Comparison of ENCODE assay signal across 11 mouse cellular contexts in genomic region chr2:154465914-154466335, GRCm38 (mm10). TPM values are rescaled to one million over a fixed set of nuclear protein-coding genes. Genes with fewer than 3 reads are reported as not detected.
DNase-seq lines count a peak whose midpoint lies in the region; ATAC-seq and TF ChIP-seq lines count a peak whose summit lies in the region.
"Had no signal": no experiment of that assay in that cellular context is flagged by ENCODE, and none has a peak within 500 bp of the region (broad histone marks: within the 10 kb centered on the region; RNA-seq: fewer than 3 reads in every experiment).

No protein-coding gene starts in this region.

- H3K27me3 ChIP-seq in neural tube, embryonic 15.5 days (replicated peaks), result no peaks in the 10 kb centered on the region
- H3K27me3 ChIP-seq in hindbrain, embryonic 10.5 days (ENCODE audit: insufficient read depth, poor library complexity, severe bottlenecking), result no peaks in the 10 kb centered on the region
- no peaks in the 10 kb centered on the region for H3K27me3 ChIP-seq in midbrain, postnatal 0 days (ENCODE audit: insufficient read depth, low read length)
- H3K27me3 ChIP-seq: liver, embryonic 13.5 days had no signal

- peaks cover 8% of the 10 kb centered on the region for H3K4me1 ChIP-seq in neural tube, embryonic 15.5 days
- H3K4me1 ChIP-seq in hindbrain, embryonic 10.5 days (replicated peaks), result peaks cover 34% of the 10 kb centered on the region
- no peaks in the 10 kb centered on the region for H3K4me1 ChIP-seq in midbrain, postnatal 0 days (ENCODE audit: insufficient read depth, low read length)

- no peak for ATAC-seq in neural tube, embryonic 15.5 days (ENCODE audit: low FRiP score)
- no peak for ATAC-seq in midbrain, postnatal 0 days (ENCODE audit: low FRiP score)
- no peak for ATAC-seq in inflammation-experienced regulatory T-cells, adult 6 months

- no peak overlapping the region for H3K4me3 ChIP-seq in neural tube, embryonic 15.5 days (replicated peaks)
- no peak overlapping the region for H3K4me3 ChIP-seq in hindbrain, embryonic 10.5 days
- H3K4me3 ChIP-seq in midbrain, postnatal 0 days (ENCODE audit: low read depth, low read length), result no peak overlapping the region
- H3K4me3 ChIP-seq: liver, embryonic 13.5 days had no signal

- peak; percentile 45 for DNase-seq in neural tube, embryonic 10.5 days (ENCODE audit: extremely low spot score, low spot score)
- DNase-seq in hindbrain, embryonic 10.5 days (ENCODE audit: low spot score), result peak; percentile 65
- peak; percentile 42 for DNase-seq in midbrain, postnatal 0 days (ENCODE audit: low spot score)
- DNase-seq in gastrocnemius, adult 18-20 months (ENCODE audit: low spot score), result no peak
- no peak for DNase-seq in right cerebral cortex, postnatal 25 days
- DNase-seq in left cerebral cortex, adult 18-20 months (ENCODE audit: low spot score in 2 of 2), result no peak
- DNase-seq: adrenal gland, adult 8-10 months; cerebellum, adult 9-10 months; liver, embryonic 13.5 days had no signal

- H3K4me2 ChIP-seq in neural tube, embryonic 15.5 days, result no peak overlapping the region
- no peak overlapping the region for H3K4me2 ChIP-seq in midbrain, postnatal 0 days (ENCODE audit: low read depth, low read length, poor library complexity, severe bottlenecking)
- H3K4me2 ChIP-seq: liver, embryonic 13.5 days had no signal

- no peaks in the 10 kb centered on the region for H3K36me3 ChIP-seq in neural tube, embryonic 15.5 days
- peaks cover 18% of the 10 kb centered on the region for H3K36me3 ChIP-seq in hindbrain, embryonic 10.5 days
- no peaks in the 10 kb centered on the region for H3K36me3 ChIP-seq in midbrain, postnatal 0 days (ENCODE audit: insufficient read depth, low read length)
- H3K36me3 ChIP-seq: liver, embryonic 13.5 days had no signal

- WGBS in neural tube, embryonic 15.5 days, result 42% methylated on average over 1 of the region's 1 CpGs
- 60% methylated on average over 1 of the region's 1 CpGs for WGBS in hindbrain, embryonic 10.5 days
- WGBS in midbrain, postnatal 0 days, result 25% methylated on average over 1 of the region's 1 CpGs

- H3K9ac ChIP-seq in neural tube, embryonic 15.5 days (replicated peaks), result no peak overlapping the region
- no peak overlapping the region for H3K9ac ChIP-seq in midbrain, postnatal 0 days (replicated peaks; ENCODE audit: low read length, poor library complexity, severe bottlenecking)
- H3K9ac ChIP-seq: liver, embryonic 13.5 days had no signal

- no peak overlapping the region for H3K27ac ChIP-seq in neural tube, embryonic 15.5 days (replicated peaks)
- peak overlapping the region; percentile 72; the same call in 1 of the 2 replicates for H3K27ac ChIP-seq in hindbrain, embryonic 10.5 days
- no peak overlapping the region for H3K27ac ChIP-seq in midbrain, postnatal 0 days (ENCODE audit: low read depth, low read length)
- H3K27ac ChIP-seq: liver, embryonic 13.5 days had no signal

- no peak for TF ChIP-seq CTCF in midbrain, postnatal 0 days (IDR thresholded peaks at IDR 0.05)

- no peaks in the 10 kb centered on the region for H3K9me3 ChIP-seq in neural tube, embryonic 15.5 days (replicated peaks)
- H3K9me3 ChIP-seq in hindbrain, embryonic 10.5 days, result no peaks in the 10 kb centered on the region
- H3K9me3 ChIP-seq in midbrain, postnatal 0 days (ENCODE audit: low read length), result no peaks in the 10 kb centered on the region
- H3K9me3 ChIP-seq: liver, embryonic 13.5 days had no signal

RNA-seq across cellular contexts. Expression of gene Cbfa2t2, which starts 29.6 kb away (rescaled TPM):
- polyA plus RNA-seq in neural tube, embryonic 15.5 days (2015; fragmentation: Nextera tagmentation; extraction: Ambion mirVana), result 35.3 and 36.1 TPM in 2 replicates
- 79.1 and 84.9 TPM in 2 replicates for polyA plus RNA-seq in hindbrain, embryonic 10.5 days (2016; fragmentation: Nextera tagmentation; extraction: Ambion mirVana)
- 53.2 and 57.8 TPM in 2 replicates for total RNA-seq in midbrain, postnatal 0 days (2014; rRNA removed)
- 30.0 and 31.3 TPM in 2 replicates for polyA plus RNA-seq in midbrain, postnatal 0 days (2015; fragmentation: Nextera tagmentation; extraction: Ambion mirVana)
- 10 to 100 TPM; 14.8 to 19.4 TPM for total RNA-seq in gastrocnemius, adult 18-20 months (2021)
- polyA plus RNA-seq in inflammation-experienced regulatory T-cells, adult 6 months (2017; shearing (Covaris generic)), result 10 to 100 TPM; 18.9 to 26.6 (median 25.6) TPM
- 10 to 100 TPM; 46.1 to 57.0 TPM for total RNA-seq in left cerebral cortex, adult 18-20 months (2021)

RNA-seq across cellular contexts. Expression of gene Snta1, which starts 58.0 kb away (rescaled TPM):
- 12.1 and 12.7 TPM in 2 replicates for polyA plus RNA-seq in neural tube, embryonic 15.5 days (2015; fragmentation: Nextera tagmentation; extraction: Ambion mirVana)
- polyA plus RNA-seq in hindbrain, embryonic 10.5 days (2016; fragmentation: Nextera tagmentation; extraction: Ambion mirVana), result 5.3 and 7.9 TPM in 2 replicates
- total RNA-seq in midbrain, postnatal 0 days (2014; rRNA removed), result 28.0 and 32.0 TPM in 2 replicates
- polyA plus RNA-seq in midbrain, postnatal 0 days (2015; fragmentation: Nextera tagmentation; extraction: Ambion mirVana), result 15.4 and 15.8 TPM in 2 replicates
- total RNA-seq in gastrocnemius, adult 18-20 months (2021), result 100 to 1,000 TPM; 180 to 200 TPM
- not detected for polyA plus RNA-seq in inflammation-experienced regulatory T-cells, adult 6 months (2017; shearing (Covaris generic))
- 10 to 100 TPM; 34.4 to 36.6 TPM for total RNA-seq in left cerebral cortex, adult 18-20 months (2021)

Comparison
In these comparisons a context has a peak if more than half of its experiments do, and no peak if none do; other contexts are left out.
1. DNase-seq: peak in neural tube, embryonic 10.5 days (single experiment), hindbrain, embryonic 10.5 days (single experiment) and midbrain, postnatal 0 days (single experiment); none in gastrocnemius, adult 18-20 months (single experiment), right cerebral cortex, postnatal 25 days (single experiment) and left cerebral cortex, adult 18-20 months (0 of 2).